13 mouse cellular contexts compared by ENCODE assay signal in the genomic region with DNA sequence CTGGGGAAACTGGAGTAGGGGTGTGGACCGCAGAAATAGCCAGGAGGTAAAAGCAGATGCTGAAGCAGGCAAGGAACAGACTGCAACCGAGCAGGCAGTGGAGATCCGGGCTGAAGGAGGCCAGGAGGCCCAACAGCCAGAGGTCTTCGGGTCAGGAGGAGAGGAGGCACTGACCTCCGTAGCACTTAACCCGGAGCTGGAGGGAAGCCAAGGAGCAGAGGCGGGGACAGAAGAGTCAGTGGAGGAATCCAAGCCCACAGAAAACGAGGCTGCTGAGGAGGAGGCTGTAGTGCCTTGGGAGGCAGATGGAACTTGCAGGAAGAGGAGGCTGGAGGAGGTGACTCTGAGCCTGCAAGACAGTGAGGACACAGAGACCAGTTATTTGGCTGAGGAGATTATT. TPM values are rescaled to one million over a fixed set of nuclear protein-coding genes. Genes with fewer than 3 reads are reported as not detected.
DNase-seq lines count a peak whose midpoint lies in the region; ATAC-seq lines count a peak whose summit lies in the region.
"Had no signal": no experiment of that assay in that cellular context is flagged by ENCODE, and none has a peak within 500 bp of the region (broad histone marks: within the 10 kb centered on the region; RNA-seq: fewer than 3 reads in every experiment).

No protein-coding gene starts in this region.

- no peak overlapping the region for H3K27ac ChIP-seq in kidney, embryonic 15.5 days
- H3K27ac ChIP-seq: neural tube, embryonic 13.5 days had no signal

- no peak for ATAC-seq in kidney, embryonic 15.5 days (replicated peaks; ENCODE audit: low FRiP score)

- H3K4me3 ChIP-seq in kidney, embryonic 15.5 days (replicated peaks): no peak overlapping the region
- H3K4me3 ChIP-seq: erythroblast, embryonic 14.5 days; neural tube, embryonic 13.5 days had no signal

- no peaks in the 10 kb centered on the region for H3K36me3 ChIP-seq in kidney, embryonic 15.5 days
- H3K36me3 ChIP-seq: neural tube, embryonic 13.5 days had no signal

- no peak overlapping the region for H3K9ac ChIP-seq in kidney, embryonic 15.5 days

- 29% methylated on average over 8 of the region's 8 CpGs for WGBS in kidney, embryonic 15.5 days

- peaks cover 21% of the 10 kb centered on the region for H3K4me1 ChIP-seq in kidney, embryonic 15.5 days

- no peaks in the 10 kb centered on the region for H3K9me3 ChIP-seq in kidney, embryonic 15.5 days (replicated peaks)
- H3K9me3 ChIP-seq: megakaryocyte, embryonic 14.5 days; neural tube, embryonic 13.5 days had no signal

- H3K27me3 ChIP-seq in kidney, embryonic 15.5 days: peaks cover 10% of the 10 kb centered on the region

- peak; percentile 71 for DNase-seq in kidney, adult 11 months
- peak; percentile 33 for DNase-seq in gastrocnemius, postnatal 25 days
- DNase-seq in kidney, postnatal 4 days: peak; percentile 21 to 49
- peak; percentile 71 for DNase-seq in testis, postnatal 10 days (ENCODE audit: low spot score)
- DNase-seq in spleen, adult 12 weeks (ENCODE audit: low spot score): no peak
- no peak for DNase-seq in cerebellum, adult 8-10 months

- no peak overlapping the region for H3K4me2 ChIP-seq in kidney, embryonic 15.5 days
- H3K4me2 ChIP-seq: neural tube, embryonic 13.5 days had no signal

RNA-seq across cellular contexts. Expression of a gene that starts 1.2 kb away (rescaled TPM):
- polyA plus RNA-seq in kidney, embryonic 15.5 days (2015; fragmentation: Nextera tagmentation; extraction: Ambion mirVana): 36.0 and 38.8 TPM in 2 replicates
- total RNA-seq in gastrocnemius, postnatal 25 days (2021): 10 to 100 TPM in 1 of 2 experiments, 1 to 10 TPM in 1; 8.8 to 10.6 TPM

RNA-seq across cellular contexts. Expression of a gene that starts 2.1 kb away (rescaled TPM):
- 0.72 and 0.82 TPM in 2 replicates for polyA plus RNA-seq in kidney, embryonic 15.5 days (2015; fragmentation: Nextera tagmentation; extraction: Ambion mirVana)
- total RNA-seq in gastrocnemius, postnatal 25 days (2021): under 1 TPM; 0.26 to 0.59 TPM

RNA-seq across cellular contexts. Expression of a gene that starts 7.9 kb away (rescaled TPM):
- not detected in 2 replicates for polyA plus RNA-seq in kidney, embryonic 15.5 days (2015; fragmentation: Nextera tagmentation; extraction: Ambion mirVana)
- not detected for total RNA-seq in gastrocnemius, postnatal 25 days (2021)
- total RNA-seq: left cerebral cortex, postnatal 10 days had no signal
- polyA plus RNA-seq: erythroblast, embryonic 14.5 days; gonadal fat pad, adult 2 months; neural tube, embryonic 13.5 days; testis, adult 2 months had no signal

RNA-seq across cellular contexts. Expression of a gene that starts 20.6 kb away (rescaled TPM):
- polyA plus RNA-seq in kidney, embryonic 15.5 days (2015; fragmentation: Nextera tagmentation; extraction: Ambion mirVana): 231 and 236 TPM in 2 replicates
- total RNA-seq in gastrocnemius, postnatal 25 days (2021): 100 to 1,000 TPM; 130 to 138 TPM

RNA-seq across cellular contexts. Expression of a gene that starts 43.8 kb away (rescaled TPM):
- polyA plus RNA-seq in kidney, embryonic 15.5 days (2015; fragmentation: Nextera tagmentation; extraction: Ambion mirVana): 9.7 and 13.6 TPM in 2 replicates
- total RNA-seq in gastrocnemius, postnatal 25 days (2021): 10 to 100 TPM; 10.6 to 14.2 TPM

Comparison
In these comparisons a context has a peak if more than half of its experiments do, and no peak if none do; other contexts are left out.
1. DNase-seq: peak in kidney, adult 11 months (single experiment), gastrocnemius, postnatal 25 days (single experiment), kidney, postnatal 4 days (2 of 2) and testis, postnatal 10 days (single experiment); none in spleen, adult 12 weeks (single experiment) and cerebellum, adult 8-10 months (single experiment).